Comparison of ENCODE assay signal across 7 mouse cellular contexts in the genomic region with DNA sequence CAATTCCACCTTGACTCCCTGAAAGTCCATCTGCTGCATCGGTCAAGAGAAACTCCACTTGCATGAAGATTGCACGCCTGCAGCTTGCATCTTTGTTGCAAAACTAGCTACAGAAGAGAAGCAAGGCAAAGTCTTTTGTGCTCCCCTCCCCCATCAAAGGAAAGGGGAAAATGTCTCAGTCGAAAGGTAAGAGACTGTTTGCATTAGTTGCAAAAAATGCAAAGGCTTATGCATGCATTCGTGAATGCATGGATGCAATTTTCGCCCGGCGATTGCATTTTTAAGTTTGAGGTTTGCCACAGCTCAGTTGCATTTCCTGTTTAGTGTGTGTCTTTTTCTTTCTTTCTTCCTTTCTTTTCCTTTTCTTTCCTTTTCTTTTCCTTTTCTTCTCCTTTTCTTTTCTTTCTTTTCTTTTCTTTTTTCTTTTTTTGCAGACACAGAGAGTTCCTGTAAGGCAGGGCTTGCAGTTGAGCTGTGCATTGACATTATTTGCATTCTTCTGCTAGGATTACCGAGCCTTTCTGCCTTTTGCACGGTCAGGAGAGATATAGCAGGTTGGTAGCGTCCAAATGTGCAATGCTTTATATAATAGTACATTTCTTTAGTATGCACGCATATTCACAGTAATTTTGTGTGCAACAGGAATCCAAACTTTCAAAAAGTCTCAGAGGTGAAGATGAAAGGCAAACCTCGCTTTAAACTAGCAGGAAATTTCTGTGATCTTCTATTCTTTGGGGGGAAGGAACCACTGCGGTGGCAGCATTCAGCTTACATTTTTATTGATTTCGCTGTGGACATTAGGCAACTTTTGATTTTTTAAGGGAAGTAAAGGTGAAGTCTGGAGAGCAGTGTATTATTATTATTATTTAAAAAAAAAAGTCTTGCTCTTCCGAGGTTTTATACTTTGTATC. TPM values are rescaled to one million over a fixed set of nuclear protein-coding genes. Genes with fewer than 3 reads are reported as not detected.
DNase-seq lines count a peak whose midpoint lies in the region; ATAC-seq lines count a peak whose summit lies in the region.

No protein-coding gene starts in this region.

- H3K36me3 ChIP-seq in lung, embryonic 15.5 days: no peaks in the 10 kb centered on the region
- no peaks in the 10 kb centered on the region for H3K36me3 ChIP-seq in embryonic facial prominence, embryonic 13.5 days
- H3K36me3 ChIP-seq in intestine, embryonic 16.5 days (ENCODE audit: control insufficient read depth, insufficient read depth, low read length): no peaks in the 10 kb centered on the region
- no peaks in the 10 kb centered on the region for H3K36me3 ChIP-seq in neural tube, embryonic 13.5 days

- 5% methylated on average over 15 of the region's 15 CpGs for WGBS in lung, embryonic 15.5 days
- 5% methylated on average over 15 of the region's 15 CpGs for WGBS in embryonic facial prominence, embryonic 13.5 days
- 8% methylated on average over 15 of the region's 15 CpGs for WGBS in intestine, embryonic 16.5 days
- WGBS in neural tube, embryonic 13.5 days: 12% methylated on average over 15 of the region's 15 CpGs

- H3K9me3 ChIP-seq in lung, embryonic 15.5 days: no peaks in the 10 kb centered on the region
- no peaks in the 10 kb centered on the region for H3K9me3 ChIP-seq in embryonic facial prominence, embryonic 13.5 days
- no peaks in the 10 kb centered on the region for H3K9me3 ChIP-seq in intestine, embryonic 16.5 days (ENCODE audit: control insufficient read depth, low read length)
- no peaks in the 10 kb centered on the region for H3K9me3 ChIP-seq in neural tube, embryonic 13.5 days

- DNase-seq in lung, postnatal 4 days: no peak
- DNase-seq in left cerebral cortex, adult 8-10 months (ENCODE audit: low spot score in 2 of 2): no peak
- no peak for DNase-seq in retina, embryonic 14.5 days (ENCODE audit: low spot score)

- H3K4me1 ChIP-seq in lung, embryonic 15.5 days: peaks cover 28% of the 10 kb centered on the region
- H3K4me1 ChIP-seq in embryonic facial prominence, embryonic 13.5 days: peaks cover 26% of the 10 kb centered on the region
- H3K4me1 ChIP-seq in intestine, embryonic 16.5 days (ENCODE audit: control insufficient read depth, insufficient read depth, low read length): peaks cover 14% of the 10 kb centered on the region
- peaks cover 49% of the 10 kb centered on the region for H3K4me1 ChIP-seq in neural tube, embryonic 13.5 days (replicated peaks)

- H3K9ac ChIP-seq in lung, embryonic 15.5 days: peak overlapping the region; percentile 53
- peak overlapping the region; percentile 79 for H3K9ac ChIP-seq in embryonic facial prominence, embryonic 13.5 days
- H3K9ac ChIP-seq in intestine, embryonic 16.5 days (ENCODE audit: low read depth, low read length): peak overlapping the region; percentile 67
- peak overlapping the region; percentile 66 for H3K9ac ChIP-seq in neural tube, embryonic 13.5 days

- ATAC-seq in lung, embryonic 15.5 days (ENCODE audit: borderline replicate concordance, extremely low read depth, low FRiP score, low TSS enrichment): peak; percentile 13; the same call in 1 of the 2 replicates
- ATAC-seq in embryonic facial prominence, embryonic 13.5 days (ENCODE audit: insufficient number of reproducible peaks, insufficient read depth, low FRiP score, low TSS enrichment, low read depth): no peak
- peak; percentile 34 for ATAC-seq in intestine, embryonic 16.5 days
- ATAC-seq in neural tube, embryonic 13.5 days (ENCODE audit: low read depth): no peak

- H3K4me2 ChIP-seq in lung, embryonic 15.5 days: peak overlapping the region; percentile 58
- peak overlapping the region; percentile 66 for H3K4me2 ChIP-seq in embryonic facial prominence, embryonic 13.5 days
- peak overlapping the region; percentile 73 for H3K4me2 ChIP-seq in intestine, embryonic 16.5 days (ENCODE audit: low read depth, low read length)
- H3K4me2 ChIP-seq in neural tube, embryonic 13.5 days: peak overlapping the region; percentile 72

- H3K27me3 ChIP-seq in lung, embryonic 15.5 days: no peaks in the 10 kb centered on the region
- no peaks in the 10 kb centered on the region for H3K27me3 ChIP-seq in embryonic facial prominence, embryonic 13.5 days
- no peaks in the 10 kb centered on the region for H3K27me3 ChIP-seq in intestine, embryonic 16.5 days (replicated peaks; ENCODE audit: control insufficient read depth, insufficient read depth, low read length)
- H3K27me3 ChIP-seq in neural tube, embryonic 13.5 days: peaks cover 15% of the 10 kb centered on the region; the same call in 1 of the 2 replicates

- peak overlapping the region; percentile 60 for H3K27ac ChIP-seq in lung, embryonic 15.5 days
- H3K27ac ChIP-seq in embryonic facial prominence, embryonic 13.5 days: peak overlapping the region; percentile 76
- H3K27ac ChIP-seq in intestine, embryonic 16.5 days (ENCODE audit: low read length): peak overlapping the region; percentile 57; the same call in 1 of the 2 replicates
- H3K27ac ChIP-seq in neural tube, embryonic 13.5 days (replicated peaks): 0 out of 2 replicates have a peak overlapping the region, but pooled peaks have one; percentile 43

- H3K4me3 ChIP-seq in lung, embryonic 15.5 days: peak overlapping the region; percentile 61
- peak overlapping the region; percentile 70 for H3K4me3 ChIP-seq in embryonic facial prominence, embryonic 13.5 days
- H3K4me3 ChIP-seq in intestine, embryonic 16.5 days (ENCODE audit: low read length): peak overlapping the region; percentile 74
- H3K4me3 ChIP-seq in neural tube, embryonic 13.5 days: peak overlapping the region; percentile 63

RNA-seq across cellular contexts. Expression of gene Map2k6, which starts 0.6 kb away (rescaled TPM):
- 20.6 and 21.2 TPM in 2 replicates for polyA plus RNA-seq in lung, embryonic 15.5 days (2015; fragmentation: Nextera tagmentation; extraction: Ambion mirVana)
- 38.1 and 38.6 TPM in 2 replicates for polyA plus RNA-seq in embryonic facial prominence, embryonic 13.5 days (2015; fragmentation: Nextera tagmentation; extraction: Ambion mirVana)
- 15.4 and 17.4 TPM in 2 replicates for polyA plus RNA-seq in intestine, embryonic 16.5 days (2015; fragmentation: Nextera tagmentation; extraction: Ambion mirVana)
- polyA plus RNA-seq in neural tube, embryonic 13.5 days (2015; fragmentation: Nextera tagmentation; extraction: Ambion mirVana): 24.4 and 27.2 TPM in 2 replicates
- total RNA-seq in left cerebral cortex, adult 8-10 months (2022): 10 to 100 TPM; 21.9 to 23.5 (median 22.6) TPM

Comparison
In these comparisons a context has a peak if more than half of its experiments do, and no peak if none do; other contexts are left out.
1. ATAC-seq: peak in lung, embryonic 15.5 days (single experiment) and intestine, embryonic 16.5 days (single experiment); none in embryonic facial prominence, embryonic 13.5 days (single experiment) and neural tube, embryonic 13.5 days (single experiment).
2. Peak in every context shown above with its lines, with median percentiles within 50 percentile points of each other: H3K27ac ChIP-seq, H3K4me2 ChIP-seq, H3K4me3 ChIP-seq and H3K9ac ChIP-seq.